Mouse (Mus musculus): ENCODE measurements at regions not wholly inside any gene's neighbourhood (a gene's known extent, or its start where the extent isn't known, plus 50 kb on each side); places are given as distances from the start of the nearest gene placed in this dataset.

DNA sequence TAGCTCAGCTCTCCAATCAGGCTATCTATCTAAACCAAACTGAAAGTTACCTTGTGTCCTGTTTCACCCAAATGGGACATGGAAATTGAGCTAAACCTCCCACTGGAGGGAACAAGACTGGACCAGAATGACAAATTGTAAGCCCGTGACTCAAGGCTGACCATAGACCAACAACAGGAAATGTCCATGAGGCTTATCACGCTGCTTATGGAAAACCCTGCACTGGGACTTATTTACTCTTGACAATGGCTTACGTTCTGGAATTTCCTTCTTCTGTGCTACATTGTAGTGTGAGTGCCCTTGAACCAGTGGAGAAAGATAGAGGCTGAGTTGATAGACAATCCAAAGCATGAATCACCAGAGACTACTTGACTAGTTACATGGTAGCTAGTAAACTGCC lies 87.5 kb upstream of the Phactr1 start:
- peak; percentile 10 for DNase-seq

DNA sequence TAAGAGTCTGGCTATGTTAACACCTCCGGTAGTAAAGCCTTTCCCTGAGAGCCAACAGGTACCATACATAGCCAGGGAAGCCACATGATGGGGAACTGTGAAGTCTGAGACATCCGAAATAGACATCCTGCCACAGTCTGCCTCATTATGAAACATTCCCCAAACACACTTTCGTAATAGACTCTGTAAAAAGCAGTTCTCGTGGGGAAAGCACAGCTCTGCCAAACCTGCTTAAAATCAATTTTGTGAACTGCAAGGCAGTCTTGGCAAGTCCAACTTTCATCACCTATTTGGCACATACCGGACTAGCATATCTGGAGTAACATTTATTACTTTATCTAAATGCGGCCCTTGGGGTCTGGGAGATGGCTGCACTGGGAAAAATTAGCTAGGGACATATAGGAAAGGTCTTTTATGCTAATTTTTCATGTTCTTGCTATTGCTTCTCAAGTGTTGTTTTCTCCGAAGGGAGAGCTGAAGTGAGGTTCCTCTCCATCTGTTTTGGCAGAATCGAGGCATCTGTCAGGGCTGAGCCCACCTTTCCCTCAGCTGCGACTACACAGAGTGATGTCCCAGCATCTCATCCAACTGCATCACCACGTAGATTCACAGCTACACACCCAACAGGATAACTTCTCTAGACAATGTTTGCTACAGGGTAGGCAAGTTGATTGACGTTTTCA lies 86.8 kb upstream of the Phactr1 start:
- DNase-seq: no peak

DNA sequence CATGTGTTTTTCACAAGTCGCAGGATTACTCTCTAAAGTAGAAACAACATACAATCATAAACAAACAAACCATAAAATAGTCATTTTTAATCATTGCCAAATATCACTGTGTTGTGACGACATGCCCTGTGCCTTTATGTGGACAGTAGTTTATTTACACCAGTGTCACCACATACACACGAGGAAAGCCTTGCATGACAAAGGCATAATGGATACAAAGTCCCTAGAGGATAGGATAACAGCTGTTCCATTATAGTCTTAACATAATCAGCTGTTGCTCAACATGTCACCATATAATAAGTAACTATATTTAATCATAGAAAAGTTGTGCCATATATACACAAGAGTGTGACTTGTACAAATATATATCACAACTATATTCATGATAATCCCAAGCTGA lies 85.2 kb upstream of the Phactr1 start:
- no peak for DNase-seq

DNA sequence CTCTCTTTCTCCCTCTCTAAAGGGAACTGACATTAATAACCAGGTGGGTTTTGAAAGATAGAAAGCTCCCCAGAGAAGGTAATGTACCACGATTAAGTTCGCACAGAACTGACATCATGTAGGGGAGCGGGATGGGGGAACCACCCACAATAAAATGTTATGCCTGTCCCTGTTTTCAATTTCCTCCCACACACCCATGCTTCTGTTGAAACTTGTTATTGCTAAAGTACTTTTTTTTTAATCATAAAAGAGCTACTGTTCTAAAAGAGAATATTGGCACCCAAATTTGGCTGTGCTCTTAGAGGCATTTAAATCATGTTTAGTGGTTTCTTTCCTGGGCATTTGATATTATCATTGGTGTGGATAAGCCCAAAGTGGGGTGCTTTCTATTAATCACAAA lies 82.6 kb upstream of the Phactr1 start:
- DNase-seq: no peak

DNA sequence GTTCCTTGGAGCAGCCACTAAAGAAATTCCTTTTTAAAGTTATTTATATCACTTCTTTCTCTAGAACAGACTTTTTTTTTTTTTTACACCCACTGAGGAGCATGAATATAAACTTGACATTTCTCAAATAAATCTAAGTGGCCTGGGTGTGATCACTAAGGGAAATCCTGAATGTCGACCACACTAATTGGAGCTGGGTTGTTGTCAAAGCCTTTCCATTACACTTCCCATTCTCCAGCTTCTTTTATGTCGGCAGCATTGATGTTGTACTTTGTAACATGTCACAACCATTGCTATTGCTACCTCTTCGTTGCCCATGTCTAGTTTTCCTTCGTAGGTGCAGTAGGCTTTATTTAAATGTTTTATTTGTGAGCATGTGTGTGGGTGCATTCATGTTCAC lies 77.1 kb upstream of the Phactr1 start:
- DNase-seq: no peak

DNA sequence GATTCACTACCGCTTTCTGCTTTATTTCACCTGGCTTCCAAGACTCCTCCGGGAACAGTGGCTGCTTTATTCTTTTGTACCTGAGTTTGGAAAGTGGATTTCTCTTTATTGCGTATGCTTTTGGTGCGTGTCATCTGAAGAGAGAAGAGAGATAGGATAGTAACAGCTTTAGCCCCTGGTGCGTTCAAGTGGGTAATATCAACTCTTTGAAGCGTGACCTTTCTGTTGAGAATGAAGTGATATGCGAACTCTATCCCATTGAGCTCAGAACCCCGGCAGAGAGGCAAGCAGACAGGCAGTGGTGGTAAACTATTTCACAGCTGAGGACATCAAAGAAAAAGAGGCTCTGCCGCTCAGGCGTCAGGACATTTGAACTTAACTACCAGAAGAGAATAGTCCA lies 72.7 kb upstream of the Phactr1 start:
- no peak for DNase-seq

DNA sequence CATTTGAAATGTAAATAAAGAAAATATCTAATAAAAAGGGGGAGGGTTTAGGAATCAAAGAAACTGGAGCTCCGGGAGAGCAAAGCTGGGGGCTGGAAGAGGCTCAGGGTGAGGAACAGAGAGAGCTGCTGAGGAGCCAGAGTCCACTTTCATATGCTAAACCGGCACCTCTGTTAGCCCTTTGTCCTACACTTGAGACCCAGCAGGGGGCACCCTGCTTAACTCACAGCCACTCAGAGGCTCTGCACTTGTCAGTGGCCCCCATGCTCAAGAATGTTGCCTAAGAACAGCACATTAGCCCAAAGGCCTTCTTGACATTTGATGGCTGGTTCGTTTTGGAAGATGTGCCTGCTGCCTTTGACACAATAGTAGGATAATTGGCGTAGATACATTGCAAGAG lies 71.5 kb upstream of the Phactr1 start:
- peak; percentile 13 for DNase-seq

DNA sequence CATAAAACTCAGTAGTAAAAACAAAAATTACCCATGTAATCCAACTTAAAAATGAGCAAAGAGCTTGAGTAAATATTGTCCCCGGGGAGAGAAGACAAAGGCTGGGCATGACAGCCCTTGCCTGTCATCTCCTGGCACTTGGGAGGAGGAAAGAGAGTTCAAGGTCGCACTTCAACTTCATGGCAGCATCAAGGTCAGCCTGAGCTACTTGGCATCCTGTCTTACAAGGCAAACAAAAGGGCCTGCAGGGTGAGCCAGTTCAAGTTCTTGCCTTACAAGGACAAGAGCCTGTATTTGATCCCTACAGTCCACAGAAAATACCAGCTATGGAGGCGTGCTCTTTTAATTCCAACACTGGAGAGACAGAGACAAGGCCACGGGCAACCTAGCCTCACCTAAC lies 67.1 kb upstream of the Phactr1 start:
- peak; percentile 57 for DNase-seq

DNA sequence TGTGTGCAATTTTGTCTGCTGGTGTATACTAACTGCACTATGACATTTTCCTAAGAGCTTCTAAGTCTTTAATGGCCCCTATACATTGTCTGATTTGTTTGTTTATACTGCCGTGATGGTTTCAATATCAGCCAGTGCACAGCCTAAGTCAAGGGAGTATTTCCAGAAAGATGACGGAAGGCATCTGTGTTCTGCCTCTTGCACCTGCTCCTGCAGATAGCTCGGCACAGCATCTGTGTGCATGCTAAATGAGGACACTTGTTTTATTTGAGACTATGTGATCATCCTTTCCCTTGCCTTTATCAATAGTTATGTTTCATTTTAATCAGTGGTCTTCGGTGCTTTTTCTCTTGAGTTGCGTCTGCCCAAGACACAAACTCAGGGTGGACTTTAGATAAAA lies 64.6 kb upstream of the Phactr1 start:
- DNase-seq: no peak

DNA sequence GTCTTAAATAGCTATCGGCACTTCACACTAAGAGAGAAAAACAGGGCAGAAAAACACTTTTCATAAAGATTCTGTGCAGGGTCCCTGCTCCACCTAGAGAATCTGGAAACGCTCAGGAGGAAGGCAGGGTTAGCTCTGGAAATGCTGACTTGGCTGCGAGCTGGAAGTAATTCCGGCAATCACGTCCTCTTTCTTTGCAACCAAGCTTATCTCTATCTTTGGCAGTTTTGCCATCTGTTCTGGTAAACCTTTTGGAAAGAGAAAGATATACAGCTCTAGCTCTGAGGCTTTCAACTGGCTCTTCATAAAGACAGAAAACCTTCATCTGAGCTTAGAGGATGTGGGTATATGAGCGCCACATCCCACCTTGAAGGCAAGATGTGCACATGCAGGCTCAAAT lies 63.2 kb upstream of the Phactr1 start:
- DNase-seq: no peak

DNA sequence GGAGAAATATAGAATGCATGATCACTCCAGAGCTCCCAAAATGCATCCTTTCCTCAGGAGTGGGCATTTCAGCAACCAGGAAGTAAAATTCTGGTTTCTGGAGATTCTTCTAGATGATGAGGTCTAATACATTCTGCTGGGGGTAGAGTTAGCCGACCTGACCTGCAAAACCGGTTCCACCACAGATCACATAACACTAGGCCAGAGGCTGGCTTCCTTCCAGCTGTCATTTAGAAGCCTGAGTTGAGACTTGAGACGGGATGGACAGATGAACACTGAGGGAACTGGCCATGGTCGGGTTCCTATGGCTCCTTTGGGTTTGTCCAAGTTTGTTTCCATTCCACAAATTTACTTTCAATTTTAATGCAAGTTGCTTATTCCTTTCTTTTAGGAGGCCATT lies 62.6 kb upstream of the Phactr1 start:
- DNase-seq: no peak

DNA sequence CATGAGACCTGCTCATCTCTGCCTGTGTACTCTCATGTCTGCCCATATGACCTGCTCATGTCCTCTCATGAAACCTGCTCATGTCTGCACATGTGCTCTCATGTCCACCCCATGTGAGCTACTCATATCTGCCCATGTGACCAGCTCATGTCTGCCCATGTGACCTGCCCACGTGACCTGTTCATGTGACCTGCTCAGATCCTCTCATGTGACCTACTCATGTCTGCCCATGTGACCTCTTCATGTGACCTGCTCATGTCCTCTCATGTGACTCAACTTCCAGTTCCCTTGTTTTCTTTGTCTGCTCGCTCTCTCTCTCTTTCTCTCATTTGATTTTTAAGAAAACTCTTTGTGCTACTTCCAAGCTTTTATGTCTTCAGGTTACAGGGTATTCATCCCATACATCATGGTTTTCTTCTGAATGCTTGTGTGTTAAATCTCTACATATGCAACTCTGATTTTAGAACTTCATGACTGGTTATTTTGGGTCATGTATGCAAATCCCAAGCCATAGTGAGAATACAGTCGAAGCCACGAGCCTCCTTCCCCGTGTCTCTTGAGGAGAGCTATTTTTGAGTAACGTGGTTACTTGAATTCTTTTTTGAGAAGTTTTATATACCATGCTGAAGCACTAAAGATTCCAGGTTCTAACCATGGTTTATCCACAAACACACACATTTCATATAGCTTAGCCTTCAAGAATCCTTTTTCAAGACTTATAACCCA lies 60.7 kb upstream of the Phactr1 start:
- no peak for DNase-seq

DNA sequence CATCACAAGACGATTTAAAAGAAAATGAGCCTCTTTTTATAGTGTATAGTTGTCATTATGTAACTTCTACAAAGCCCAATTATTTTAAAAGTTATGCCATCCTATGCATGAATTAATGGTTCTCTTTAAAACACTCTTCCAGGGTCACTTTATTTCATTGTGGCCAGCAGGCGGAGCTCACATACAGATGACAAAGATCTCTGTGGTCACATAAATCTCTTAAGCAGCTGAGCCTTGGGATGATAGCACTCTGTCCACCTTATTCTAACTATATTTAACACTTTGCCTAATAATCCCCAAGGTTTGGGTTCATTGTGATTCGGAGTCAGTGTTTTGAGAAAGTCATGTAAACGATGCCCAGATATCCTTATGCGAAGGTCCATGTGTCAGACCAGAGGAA lies 56.9 kb upstream of the Phactr1 start:
- DNase-seq: peak; percentile 16
